12 mouse cellular contexts compared by ENCODE assay signal in genomic region chr2:35731671-35732449, GRCm38 (mm10).
DNase-seq lines count a peak whose midpoint lies in the region; ATAC-seq and TF ChIP-seq lines count a peak whose summit lies in the region.
"Had no signal": no experiment of that assay in that cellular context is flagged by ENCODE, and none has a peak within 500 bp of the region (broad histone marks: within the 10 kb centered on the region; RNA-seq: fewer than 3 reads in every experiment).

No protein-coding gene starts in this region.

- WGBS in hindbrain, embryonic 11.5 days, result 77% methylated on average over 18 of the region's 18 CpGs
- 86% methylated on average over 18 of the region's 18 CpGs for WGBS in hindbrain, embryonic 10.5 days
- 67% methylated on average over 18 of the region's 18 CpGs for WGBS in forebrain, embryonic 14.5 days

- in situ Hi-C loops in CH12.LX (cut with MboI; ENCODE audit: low pct_ligation_motif_present, low pct_unique_long_range_greater_than_20kb, low sequenced_read_pairs), result loop anchor here (5.0 to 10.0 kb wide), 3 partner anchors 80 to 187 kb away; no protein-coding TSS in a partner anchor

- dilution Hi-C loops in CH12.LX (cut with MboI; ENCODE audit: extremely low pct_ligation_motif_present, extremely low pct_unique_long_range_greater_than_20kb, low sequenced_read_pairs), result no loop called here

- H3K4me3 ChIP-seq in hindbrain, embryonic 11.5 days (ENCODE audit: low read depth, low read length), result no peak overlapping the region
- no peak overlapping the region for H3K4me3 ChIP-seq in hindbrain, embryonic 10.5 days
- no peak overlapping the region for H3K4me3 ChIP-seq in CH12.LX (replicated peaks in 1 of 3; ENCODE audit: low read depth in 2 of 3, low read length in 2 of 3, poor library complexity in 1 of 3)
- no peak overlapping the region for H3K4me3 ChIP-seq in forebrain, embryonic 14.5 days (ENCODE audit: low read depth, low read length)
- H3K4me3 ChIP-seq: liver, embryonic 13.5 days had no signal

- H3K27ac ChIP-seq in hindbrain, embryonic 11.5 days (ENCODE audit: low read depth, low read length), result no peak overlapping the region
- no peak overlapping the region for H3K27ac ChIP-seq in hindbrain, embryonic 10.5 days
- H3K27ac ChIP-seq in CH12.LX (ENCODE audit: insufficient read depth, low read depth), result peak overlapping the region; percentile 67
- peak overlapping the region; percentile 52 for H3K27ac ChIP-seq in forebrain, embryonic 14.5 days (ENCODE audit: low read depth, low read length)
- H3K27ac ChIP-seq: liver, embryonic 13.5 days had no signal

- TF ChIP-seq CTCF in CH12.LX (conservative IDR thresholded peaks at IDR 0.05 in 1 of 2, IDR thresholded peaks at IDR 0.05 in 1 of 2; ENCODE audit: low read depth in 2 of 2, low read length in 2 of 2), result no peak

- H3K4me1 ChIP-seq in hindbrain, embryonic 11.5 days (replicated peaks; ENCODE audit: control insufficient read depth, insufficient read depth, low read length), result peaks cover 6% of the 10 kb centered on the region; the same call in 1 of the 2 replicates
- peaks cover 24% of the 10 kb centered on the region for H3K4me1 ChIP-seq in hindbrain, embryonic 10.5 days (replicated peaks)
- H3K4me1 ChIP-seq in CH12.LX (ENCODE audit: control insufficient read depth in 1 of 2, insufficient read depth in 2 of 2), result peaks cover 32 to 89% of the 10 kb centered on the region in 2 experiments
- H3K4me1 ChIP-seq in forebrain, embryonic 14.5 days (ENCODE audit: control insufficient read depth, insufficient read depth, low read length), result no peaks in the 10 kb centered on the region

- no peaks in the 10 kb centered on the region for H3K9me3 ChIP-seq in hindbrain, embryonic 11.5 days (ENCODE audit: control insufficient read depth, low read length)
- H3K9me3 ChIP-seq in hindbrain, embryonic 10.5 days, result no peaks in the 10 kb centered on the region; the same call in 1 of the 2 replicates
- H3K9me3 ChIP-seq in CH12.LX (replicated peaks; ENCODE audit: low read length), result peaks cover 6% of the 10 kb centered on the region
- 0 out of 2 replicates have a peak, but pooled peaks cover 4% of the 10 kb centered on the region for H3K9me3 ChIP-seq in forebrain, embryonic 14.5 days (replicated peaks; ENCODE audit: control insufficient read depth, low read length)

- ATAC-seq in hindbrain, embryonic 11.5 days (ENCODE audit: low FRiP score), result peak; percentile 52; the same call in 1 of the 2 replicates
- no peak for ATAC-seq in forebrain, embryonic 14.5 days
- ATAC-seq in megakaryocyte-erythroid progenitor cell, adult 5-6 weeks (replicated peaks; ENCODE audit: low FRiP score, low TSS enrichment, poor library complexity, severe bottlenecking), result peak; percentile 54; the same call in 1 of the 2 replicates
- ATAC-seq in activated CD4-positive, CD25-positive, alpha-beta regulatory T cell, adult 4 months, result no peak
- ATAC-seq: inflammation-experienced regulatory T-cells, adult 6 months had no signal

- no peak; the same call in 1 of the 2 replicates for TF ChIP-seq RAD21 in CH12.LX (IDR thresholded peaks at IDR 0.05; ENCODE audit: low read depth, low read length)

- peak; percentile 86 for TF ChIP-seq EP300 in CH12.LX (IDR thresholded peaks at IDR 0.05; ENCODE audit: low read length)

- TF ChIP-seq POLR2A in CH12.LX (IDR thresholded peaks at IDR 0.05; ENCODE audit: low read depth, low read length), result peak; percentile 36; the same call in 1 of the 2 replicates

- peaks cover 3% of the 10 kb centered on the region; the same call in 1 of the 2 replicates for H3K36me3 ChIP-seq in hindbrain, embryonic 11.5 days (ENCODE audit: control insufficient read depth, insufficient read depth, low read length)
- H3K36me3 ChIP-seq in hindbrain, embryonic 10.5 days, result peaks cover 48% of the 10 kb centered on the region
- H3K36me3 ChIP-seq in CH12.LX (replicated peaks in 1 of 2; ENCODE audit: control insufficient read depth in 1 of 2, insufficient read depth in 1 of 2, low read length in 1 of 2), result peaks cover 14 to 22% of the 10 kb centered on the region in 2 experiments
- peaks cover 32% of the 10 kb centered on the region for H3K36me3 ChIP-seq in forebrain, embryonic 14.5 days (ENCODE audit: control insufficient read depth, insufficient read depth, low read length)

- no peak overlapping the region for H3K4me2 ChIP-seq in hindbrain, embryonic 11.5 days (replicated peaks; ENCODE audit: low read depth, low read length)
- H3K4me2 ChIP-seq in CH12.LX (ENCODE audit: insufficient read depth, low read depth, poor library complexity, severe bottlenecking), result peak overlapping the region; percentile 18
- no peak overlapping the region for H3K4me2 ChIP-seq in forebrain, embryonic 14.5 days (ENCODE audit: low read length)
- H3K4me2 ChIP-seq: liver, embryonic 13.5 days had no signal

- H3K79me2 ChIP-seq in CH12.LX (replicated peaks; ENCODE audit: control insufficient read depth, extremely low read depth, insufficient read depth, poor library complexity, severe bottlenecking), result no peaks in the 10 kb centered on the region

- no peak for DNase-seq in hindbrain, embryonic 11.5 days (ENCODE audit: low spot score)
- DNase-seq in hindbrain, embryonic 10.5 days (ENCODE audit: low spot score), result no peak
- DNase-seq in CH12.LX (ENCODE audit: extremely low read depth), result peak; percentile 83
- no peak for DNase-seq in forebrain, embryonic 14.5 days (ENCODE audit: low spot score)
- no peak for DNase-seq in ovary, postnatal 36 days (ENCODE audit: low spot score)
- no peak for DNase-seq in cerebellum, adult 18-20 months
- DNase-seq: cerebellum, adult 8-10 months; liver, embryonic 13.5 days; right cerebral cortex, postnatal 14 days had no signal

- no peak overlapping the region for H3K9ac ChIP-seq in hindbrain, embryonic 11.5 days (ENCODE audit: low read depth, low read length)
- no peak overlapping the region for H3K9ac ChIP-seq in CH12.LX (ENCODE audit: insufficient read depth, low read depth)
- no peak overlapping the region for H3K9ac ChIP-seq in forebrain, embryonic 14.5 days (ENCODE audit: low read length)
- H3K9ac ChIP-seq: liver, embryonic 13.5 days had no signal

- H3K27me3 ChIP-seq in hindbrain, embryonic 11.5 days (ENCODE audit: control insufficient read depth, insufficient read depth, low read length), result no peaks in the 10 kb centered on the region
- no peaks in the 10 kb centered on the region for H3K27me3 ChIP-seq in hindbrain, embryonic 10.5 days (ENCODE audit: insufficient read depth, poor library complexity, severe bottlenecking)
- H3K27me3 ChIP-seq in CH12.LX (replicated peaks), result no peaks in the 10 kb centered on the region
- no peaks in the 10 kb centered on the region for H3K27me3 ChIP-seq in forebrain, embryonic 14.5 days (replicated peaks; ENCODE audit: control insufficient read depth, insufficient read depth, low read length)
- H3K27me3 ChIP-seq: liver, embryonic 13.5 days had no signal

TF ChIP-seq in CH12.LX, 34 proteins besides CTCF, POLR2A, EP300 and RAD21:
- TF ChIP-seq UBTF (IDR thresholded peaks at IDR 0.05; ENCODE audit: low read depth, low read length), result 0 out of 2 replicates have a peak, but pooled peaks have one; percentile 44
- peak; percentile 77 for TF ChIP-seq SIN3A (IDR thresholded peaks at IDR 0.05; ENCODE audit: low read length)
- TF ChIP-seq MEF2A (IDR thresholded peaks at IDR 0.05; ENCODE audit: borderline replicate concordance, low read depth, low read length), result no peak; the same call in 1 of the 2 replicates
- no peak for TF ChIP-seq NRF1 (IDR thresholded peaks at IDR 0.05; ENCODE audit: low read depth, low read length)
- TF ChIP-seq IRF4 (IDR thresholded peaks at IDR 0.05; ENCODE audit: low read depth, low read length), result peak; percentile 94
- TF ChIP-seq PAX5 (IDR thresholded peaks at IDR 0.05; ENCODE audit: low read length), result no peak
- peak; percentile 91 for TF ChIP-seq BHLHE40 (IDR thresholded peaks at IDR 0.05; ENCODE audit: low read depth, low read length)
- TF ChIP-seq MAX (IDR thresholded peaks at IDR 0.05; ENCODE audit: low read length), result peak; percentile 96
- TF ChIP-seq ELF1 (IDR thresholded peaks at IDR 0.05; ENCODE audit: low read depth, low read length), result peak; percentile 34; the same call in 1 of the 2 replicates
- no peak for TF ChIP-seq MAZ (IDR thresholded peaks at IDR 0.05; ENCODE audit: low read depth, low read length)
- TF ChIP-seq TBP (conservative IDR thresholded peaks at IDR 0.05; ENCODE audit: low read depth, low read length), result 0 out of 2 replicates have a peak, but pooled peaks have one; percentile 44
- TF ChIP-seq ZNF384 (IDR thresholded peaks at IDR 0.05; ENCODE audit: low read depth, low read length), result no peak
- no peak for TF ChIP-seq ZKSCAN1 (IDR thresholded peaks at IDR 0.05; ENCODE audit: borderline replicate concordance, low read depth, low read length)
- no peak for TF ChIP-seq USF1 (IDR thresholded peaks at IDR 0.05; ENCODE audit: low read depth, low read length)
- TF ChIP-seq JUND (conservative IDR thresholded peaks at IDR 0.05; ENCODE audit: low read depth, low read length), result 0 out of 2 replicates have a peak, but pooled peaks have one; percentile 27
- TF ChIP-seq SMC3 (IDR thresholded peaks at IDR 0.05; ENCODE audit: low read depth, low read length), result peak; percentile 10; the same call in 1 of the 2 replicates
- peak; percentile 60 for TF ChIP-seq ETS1 (conservative IDR thresholded peaks at IDR 0.05; ENCODE audit: low read depth, low read length)
- peak; percentile 96 for TF ChIP-seq MYC (IDR thresholded peaks at IDR 0.05; ENCODE audit: low read depth, low read length)
- no peak for TF ChIP-seq NELFE (IDR thresholded peaks at IDR 0.05; ENCODE audit: low read depth, low read length)
- TF ChIP-seq JUN (IDR thresholded peaks at IDR 0.05; ENCODE audit: insufficient read depth, low read depth, low read length), result no peak
- no peak for TF ChIP-seq E2F4 (IDR thresholded peaks at IDR 0.05; ENCODE audit: insufficient replicate concordance, low read depth, low read length)
- peak; percentile 48; the same call in 1 of the 2 replicates for TF ChIP-seq TCF12 (IDR thresholded peaks at IDR 0.05; ENCODE audit: low read depth, low read length)
- peak; percentile 79; the same call in 1 of the 2 replicates for TF ChIP-seq MXI1 (IDR thresholded peaks at IDR 0.05; ENCODE audit: low read depth, low read length)

Comparison
In these comparisons a context has a peak if more than half of its experiments do, and no peak if none do; other contexts are left out.
1. ATAC-seq: peak in hindbrain, embryonic 11.5 days (single experiment) and megakaryocyte-erythroid progenitor cell, adult 5-6 weeks (single experiment); none in forebrain, embryonic 14.5 days (single experiment) and activated CD4-positive, CD25-positive, alpha-beta regulatory T cell, adult 4 months (single experiment).
2. H3K27ac ChIP-seq: peak in CH12.LX (single experiment) and forebrain, embryonic 14.5 days (single experiment); none in hindbrain, embryonic 11.5 days (single experiment) and hindbrain, embryonic 10.5 days (single experiment).